Mouse (Mus musculus) right cerebral cortex, postnatal 4 days (tissue): Measurements from ENCODE around the gene Lypd1.

Experiments
- DNase-seq: peaks from one replicate; pipeline ENCODE4 v3.0.0-alpha.2; 2022

Gene Lypd1

DNA sequence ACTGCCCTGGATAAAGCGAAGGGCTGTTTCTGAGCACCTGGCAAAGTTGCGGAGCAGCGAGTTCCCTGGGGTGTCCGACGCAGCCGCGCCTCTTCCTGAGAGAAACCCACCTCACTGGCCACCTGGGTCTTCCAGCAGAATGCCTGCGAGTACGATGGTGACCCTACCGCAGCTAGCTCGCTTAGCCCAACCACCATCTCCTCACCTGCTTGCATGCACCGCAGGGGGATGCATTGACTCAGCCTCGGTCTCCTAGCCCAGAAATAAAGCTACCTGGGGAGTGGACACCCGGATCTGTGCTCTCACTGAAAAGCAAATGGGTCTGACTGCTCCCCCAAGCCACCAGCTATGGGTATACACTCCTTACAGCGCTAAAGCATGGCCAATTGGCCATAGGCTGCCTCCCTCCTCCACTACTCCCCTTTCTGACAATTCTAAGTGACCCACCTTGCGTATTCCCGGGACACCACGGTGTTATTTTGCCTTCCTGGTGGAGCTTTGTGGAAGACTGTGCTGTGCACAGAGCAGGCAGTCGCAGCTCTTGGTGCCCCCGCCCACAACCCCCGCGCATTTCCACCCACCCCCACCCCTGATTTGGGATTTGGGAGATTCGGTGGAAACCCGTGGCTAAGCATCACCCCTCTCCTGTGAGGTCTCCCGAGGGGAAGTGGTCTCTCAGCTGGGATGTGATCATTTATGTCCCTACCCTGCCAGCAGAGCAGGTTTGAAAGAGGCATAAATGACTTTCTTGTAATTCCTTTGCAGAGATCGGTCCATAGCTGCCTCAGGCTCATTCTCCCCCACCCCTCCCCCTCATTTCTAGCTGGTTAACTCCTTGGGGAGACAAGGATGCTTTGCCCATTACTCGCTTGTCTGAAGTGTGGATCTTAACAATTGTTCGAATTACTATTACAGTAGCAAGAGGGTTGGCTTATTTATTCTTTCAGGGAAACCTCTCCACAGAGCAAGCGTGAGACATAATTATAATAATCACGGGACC is at the start of gene Lypd1:
TSS of gene Lypd1 (minus strand) at position 501 of the 1,000 bp plus-strand sequence.
- DNase-seq = peak; percentile 20

DNA sequence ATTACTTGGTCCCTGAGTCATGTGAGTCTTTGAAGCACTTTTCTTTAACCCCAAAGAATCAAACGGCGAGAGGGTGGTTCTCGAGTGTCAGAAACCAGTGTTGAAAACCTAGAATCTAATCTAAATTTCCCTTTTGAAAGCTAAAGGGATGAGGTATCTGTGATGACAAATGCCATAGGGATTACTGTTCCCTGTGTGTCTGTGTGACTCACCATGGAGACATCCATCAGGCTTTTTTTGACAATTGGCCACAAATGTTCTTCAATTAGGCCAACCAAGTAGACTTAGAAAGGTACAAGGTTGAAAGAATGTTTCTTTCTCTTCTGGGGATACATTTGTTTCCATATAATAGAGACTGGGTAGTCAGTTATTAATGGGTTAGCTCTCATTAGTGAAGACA is 38.1 kb upstream of the Lypd1 start:
- no peak for DNase-seq

DNA sequence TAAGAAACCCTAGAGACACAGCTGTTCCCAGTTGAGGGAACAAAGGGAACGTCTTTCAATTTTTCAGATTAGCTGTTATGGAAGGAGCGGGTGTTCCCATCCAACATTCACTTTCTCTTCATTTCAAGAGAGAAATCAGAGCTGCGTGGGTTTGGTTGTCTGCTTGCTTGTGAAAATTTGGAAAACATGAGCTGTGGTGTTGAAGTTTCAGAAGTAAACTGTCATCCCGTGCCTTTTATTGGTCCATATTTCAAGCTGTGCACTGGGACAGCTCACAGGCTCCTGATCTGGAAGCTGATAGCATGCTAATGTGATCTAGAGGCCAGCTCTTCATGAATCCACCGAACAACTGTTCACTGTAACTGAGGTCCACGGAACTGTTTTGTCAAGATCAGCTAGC is 36.2 kb upstream of the Lypd1 start:
- no peak for DNase-seq

DNA sequence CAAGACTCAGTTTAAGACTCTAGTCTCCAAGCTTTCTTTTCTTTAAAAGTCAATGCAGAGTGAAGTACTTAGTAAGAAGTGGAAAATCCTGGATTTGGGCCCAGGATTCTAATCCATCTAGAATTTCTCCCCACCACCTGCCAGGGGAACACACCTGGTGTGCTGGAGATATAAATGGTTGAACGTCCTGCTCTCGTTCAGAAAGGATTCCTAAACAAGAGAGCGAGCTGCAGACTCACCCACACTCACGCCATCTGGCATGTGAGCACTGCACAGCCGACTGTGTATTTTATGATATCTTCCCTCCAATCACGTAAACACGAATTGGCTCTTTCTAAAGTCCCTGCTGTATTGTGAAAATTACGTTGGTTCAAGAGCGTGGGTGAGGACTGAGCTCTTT is 32.2 kb upstream of the Lypd1 start:
- no peak for DNase-seq

DNA sequence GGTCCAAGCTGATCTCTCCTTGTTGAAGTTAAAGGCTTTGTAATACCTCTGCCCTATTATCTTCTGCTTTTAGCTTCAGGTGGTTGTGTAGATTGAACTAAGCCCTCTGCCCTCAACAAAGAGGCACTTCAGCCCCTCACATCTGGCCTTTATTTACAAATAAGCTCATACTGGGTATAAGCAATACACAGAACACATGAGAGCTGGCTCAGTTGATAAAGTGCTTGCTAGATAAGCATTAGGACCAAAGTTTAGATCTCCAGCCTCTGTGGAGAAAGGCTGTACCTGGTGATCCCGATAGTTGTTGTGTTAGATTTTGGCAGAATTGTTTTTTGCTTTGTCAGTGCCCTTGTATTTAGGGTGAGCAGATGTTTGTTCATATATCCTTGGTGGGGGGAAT is 30.4 kb upstream of the Lypd1 start:
- DNase-seq = no peak

GRCm38 (mm10) chr1:125925486-125925885 is 12.6 kb upstream of the Lypd1 start:
- no peak for DNase-seq

- DNase-seq = no peak
Observed at GRCm38 (mm10) chr1:125923062-125923461, 10.2 kb upstream of the Lypd1 start.

DNA sequence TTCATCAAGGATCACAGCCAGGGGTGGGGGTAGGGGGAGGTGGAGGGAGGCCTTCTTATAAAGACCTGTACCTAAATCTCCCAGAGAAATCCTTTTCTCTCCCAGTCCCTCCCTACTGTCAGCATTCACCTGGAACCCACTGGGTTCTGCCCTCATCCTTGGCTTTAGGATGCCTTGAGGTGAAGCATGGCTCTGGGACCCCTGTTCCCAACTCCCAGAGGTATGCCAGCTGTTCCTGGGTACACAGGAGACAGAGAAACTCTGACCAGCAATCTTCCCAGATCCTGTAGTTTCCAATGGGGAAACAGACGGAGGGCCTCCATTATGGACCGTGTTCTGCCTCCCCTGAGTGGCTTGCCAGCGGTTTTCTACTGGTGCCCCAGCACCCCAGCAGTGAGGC is 7.8 kb upstream of the Lypd1 start:
- no peak for DNase-seq

GRCm38 (mm10) chr1:125911901-125912445 is 928 bp downstream of the Lypd1 start:
- DNase-seq = peak; percentile 53

- DNase-seq = peak; percentile 69
Observed at GRCm38 (mm10) chr1:125911337-125911900, 1.5 kb downstream of the Lypd1 start.

DNA sequence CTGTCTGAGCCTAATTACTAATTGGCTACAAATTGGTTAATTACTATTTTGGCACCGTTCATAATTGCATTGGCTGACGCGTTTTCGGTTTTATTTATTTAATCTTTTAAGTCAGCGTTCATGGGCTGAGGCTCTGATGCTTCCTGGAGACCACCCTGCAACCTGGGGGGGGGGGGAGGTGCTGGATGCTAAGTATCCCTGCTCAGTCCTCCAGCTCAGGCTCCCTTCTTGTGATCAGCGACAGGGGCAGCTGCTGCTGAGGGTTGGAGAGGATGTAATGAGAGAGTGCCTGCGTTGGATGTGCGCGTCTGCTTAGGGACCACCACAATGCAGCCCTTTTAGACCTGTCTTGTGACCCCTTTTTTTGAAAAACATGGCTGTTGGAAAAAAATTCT is 2.0 kb downstream of the Lypd1 start:
- DNase-seq = no peak

- DNase-seq = peak; percentile 45
Observed at GRCm38 (mm10) chr1:125910211-125910870, 2.6 kb downstream of the Lypd1 start.

DNA sequence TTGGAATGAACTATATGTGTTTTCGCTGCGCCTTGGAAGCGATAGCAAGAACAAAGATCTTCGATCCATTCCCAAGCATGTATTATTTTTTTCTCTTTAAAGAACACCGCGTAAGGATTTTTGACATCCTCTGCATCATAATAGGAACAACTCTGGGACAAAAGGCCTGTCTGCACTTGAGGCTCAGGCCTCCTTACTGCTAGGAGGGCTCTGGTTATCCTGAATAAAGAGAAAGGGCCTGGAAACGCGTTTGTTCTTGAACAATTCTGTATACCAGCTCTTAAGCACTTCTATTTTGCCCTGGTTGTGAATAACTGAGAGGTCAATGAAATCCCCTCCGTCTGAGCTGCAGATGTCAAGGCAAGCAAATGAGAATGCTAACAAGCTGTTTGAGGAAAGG is 19.7 kb downstream of the Lypd1 start:
- DNase-seq = no peak

DNA sequence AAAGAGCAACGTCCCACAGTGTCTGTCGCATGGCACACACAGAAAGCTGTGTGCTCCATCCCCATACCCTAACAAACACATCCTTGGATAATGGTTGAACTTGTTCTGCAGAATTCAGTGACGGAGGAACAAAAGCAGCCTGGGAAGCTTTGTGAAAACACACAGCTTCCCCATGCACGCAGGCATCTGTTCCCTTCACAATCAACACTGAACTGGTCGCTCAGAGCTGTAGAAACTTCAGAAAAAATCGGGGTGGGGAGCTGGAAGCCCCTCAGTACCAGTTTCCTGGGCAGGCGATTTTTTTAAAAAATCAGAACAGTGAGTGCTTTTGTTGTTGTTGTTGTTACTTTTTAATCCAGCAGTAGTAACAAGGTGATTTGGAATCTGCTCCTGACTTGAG is 42.8 kb downstream of the Lypd1 start:
- DNase-seq = no peak

DNA sequence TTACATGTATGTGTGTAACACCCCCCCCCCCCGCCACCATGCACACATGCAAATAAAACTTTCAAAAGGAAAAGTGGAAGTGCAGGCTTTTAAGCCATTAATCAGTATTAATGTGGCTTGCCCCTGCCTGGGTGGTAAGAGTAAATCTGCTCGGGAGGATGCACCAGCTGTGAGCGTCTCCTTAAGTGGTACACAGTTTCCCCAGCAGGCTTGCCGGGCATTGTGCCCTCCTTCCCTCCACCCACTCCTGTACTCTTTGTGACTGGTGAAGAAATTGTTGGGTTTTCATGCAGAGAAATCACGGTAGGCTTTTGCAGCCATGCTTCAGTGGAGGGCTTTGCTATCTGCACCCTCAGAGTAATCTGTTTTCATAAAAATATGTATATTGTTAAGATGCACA is 54.3 kb downstream of the Lypd1 start:
- no peak for DNase-seq

DNA sequence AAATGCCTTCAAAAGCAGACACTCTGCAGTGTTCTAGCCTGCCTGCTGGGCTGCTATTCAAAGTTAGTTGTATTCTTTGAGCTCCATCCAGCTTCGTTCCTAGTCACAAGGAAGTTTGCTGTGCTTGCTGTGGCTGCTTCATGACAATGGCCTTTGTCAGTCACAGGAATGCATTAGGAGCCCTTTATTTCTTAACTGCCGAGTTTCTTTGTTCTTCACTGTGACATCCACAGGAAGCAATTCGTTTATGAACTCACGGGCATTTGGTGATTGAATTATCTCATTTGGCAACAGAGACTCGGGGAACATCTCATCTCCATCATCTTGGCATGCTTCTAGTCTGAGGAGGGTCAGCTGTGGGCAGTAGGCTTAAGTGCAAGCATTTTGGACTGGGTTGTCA is 58.3 kb downstream of the Lypd1 start:
- DNase-seq = no peak

GRCm38 (mm10) chr1:125839746-125840392 is 73.0 kb downstream of the Lypd1 start:
- DNase-seq = no peak

GRCm38 (mm10) chr1:125837507-125837906 is 75.4 kb downstream of the Lypd1 start:
- no peak for DNase-seq

- no peak for DNase-seq
Observed at GRCm38 (mm10) chr1:125823611-125824010, 89.3 kb downstream of the Lypd1 start.

DNA sequence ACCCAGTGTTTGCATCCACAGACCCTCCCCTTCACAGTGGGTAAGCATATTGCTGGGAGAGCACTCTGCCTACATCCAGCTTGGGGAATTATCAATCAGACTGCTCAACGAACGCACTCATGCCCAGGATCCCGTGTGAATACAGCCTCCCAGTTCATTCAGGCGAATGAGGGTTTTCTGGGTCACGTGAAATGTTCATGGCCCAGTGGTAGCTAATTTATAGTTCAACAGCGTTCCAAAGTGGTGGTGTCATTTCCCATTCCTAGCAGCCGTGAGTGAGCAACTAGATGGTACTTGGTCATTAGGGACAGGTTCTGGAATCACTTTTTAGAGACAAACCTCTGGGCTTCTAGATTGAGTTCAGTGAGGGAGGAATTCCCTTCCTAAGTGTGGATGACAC is 91.8 kb downstream of the Lypd1 start:
- DNase-seq = no peak
